Mouse (Mus musculus): ENCODE measurements at regions not wholly inside any gene's neighbourhood (a gene's known extent, or its start where the extent isn't known, plus 50 kb on each side); places are given as distances from the start of the nearest gene placed in this dataset.

GRCm38 (mm10) chr7:129819651-129820050 is 228.0 kb downstream of the Wdr11 start:
- Histone ChIP-seq H3K27me3 (replicated peaks; ENCODE audit: control insufficient read depth, insufficient read depth, low read length) (no peaks in the 10 kb centered on the region), H3K36me3 (ENCODE audit: control insufficient read depth, insufficient read depth) (no peaks in the 10 kb centered on the region), H3K4me2 (ENCODE audit: low read length) (no peak overlapping the region), H3K27ac (ENCODE audit: low read length) (no peak overlapping the region), H3K9ac (replicated peaks; ENCODE audit: low read depth, low read length) (no peak overlapping the region), H3K4me1 (replicated peaks; ENCODE audit: control insufficient read depth, insufficient read depth, low read length) (no peaks in the 10 kb centered on the region), H3K4me3 (replicated peaks; ENCODE audit: low read length) (no peak overlapping the region), H3K9me3 (ENCODE audit: control insufficient read depth, low read length) (no peaks in the 10 kb centered on the region)
- WGBS = 63% methylated on average over 5 of the region's 5 CpGs
- no peak for ATAC-seq

GRCm38 (mm10) chr7:129828970-129829369 is 237.3 kb downstream of the Wdr11 start:
- Histone ChIP-seq H3K27me3 (replicated peaks; ENCODE audit: control insufficient read depth, insufficient read depth, low read length) (no peaks in the 10 kb centered on the region), H3K36me3 (ENCODE audit: control insufficient read depth, insufficient read depth) (no peaks in the 10 kb centered on the region), H3K4me2 (ENCODE audit: low read length) (no peak overlapping the region), H3K4me1 (replicated peaks; ENCODE audit: control insufficient read depth, insufficient read depth, low read length) (no peaks in the 10 kb centered on the region), H3K27ac (ENCODE audit: low read length) (no peak overlapping the region), H3K9me3 (ENCODE audit: control insufficient read depth, low read length) (no peaks in the 10 kb centered on the region), H3K4me3 (replicated peaks; ENCODE audit: low read length) (no peak overlapping the region), H3K9ac (replicated peaks; ENCODE audit: low read depth, low read length) (no peak overlapping the region)
- no peak for ATAC-seq
- WGBS = 92% methylated on average over 1 of the region's 1 CpGs

- Histone ChIP-seq H3K27me3 (replicated peaks; ENCODE audit: control insufficient read depth, insufficient read depth, low read length) (no peaks in the 10 kb centered on the region), H3K27ac (ENCODE audit: low read length) (no peak overlapping the region), H3K4me3 (replicated peaks; ENCODE audit: low read length) (no peak overlapping the region), H3K9ac (replicated peaks; ENCODE audit: low read depth, low read length) (no peak overlapping the region), H3K4me2 (ENCODE audit: low read length) (no peak overlapping the region), H3K36me3 (ENCODE audit: control insufficient read depth, insufficient read depth) (no peaks in the 10 kb centered on the region), H3K4me1 (replicated peaks; ENCODE audit: control insufficient read depth, insufficient read depth, low read length) (no peaks in the 10 kb centered on the region), H3K9me3 (ENCODE audit: control insufficient read depth, low read length) (no peaks in the 10 kb centered on the region)
- no peak for ATAC-seq
- 87% methylated on average over 8 of the region's 8 CpGs for WGBS
Measured at GRCm38 (mm10) chr7:129832830-129833229, 241.2 kb downstream of the Wdr11 start.

GRCm38 (mm10) chr7:129842303-129843122 is 250.8 kb downstream of the Wdr11 start:
- 13% methylated on average over 10 of the region's 10 CpGs for WGBS
- H3K9me3 ChIP-seq (ENCODE audit: control insufficient read depth, low read length) = no peaks in the 10 kb centered on the region
- H3K27me3 ChIP-seq (replicated peaks; ENCODE audit: control insufficient read depth, insufficient read depth, low read length) = peaks cover 4% of the 10 kb centered on the region; the same call in 1 of the 2 replicates
- no peak overlapping the region for H3K4me3 ChIP-seq (replicated peaks; ENCODE audit: low read length)
- H3K27ac ChIP-seq (ENCODE audit: low read length) = peak overlapping the region; percentile 25; the same call in 1 of the 2 replicates
- no peaks in the 10 kb centered on the region for H3K36me3 ChIP-seq (ENCODE audit: control insufficient read depth, insufficient read depth)
- ATAC-seq = peak; percentile 97
- no peak overlapping the region for H3K4me2 ChIP-seq (ENCODE audit: low read length)
- no peak overlapping the region for H3K9ac ChIP-seq (replicated peaks; ENCODE audit: low read depth, low read length)
- peaks cover 7% of the 10 kb centered on the region; the same call in 1 of the 2 replicates for H3K4me1 ChIP-seq (replicated peaks; ENCODE audit: control insufficient read depth, insufficient read depth, low read length)

GRCm38 (mm10) chr7:129847136-129847535 is 255.5 kb downstream of the Wdr11 start:
- Histone ChIP-seq H3K36me3 (ENCODE audit: control insufficient read depth, insufficient read depth) (no peaks in the 10 kb centered on the region), H3K9me3 (ENCODE audit: control insufficient read depth, low read length) (no peaks in the 10 kb centered on the region), H3K4me3 (replicated peaks; ENCODE audit: low read length) (no peak overlapping the region), H3K4me2 (ENCODE audit: low read length) (no peak overlapping the region), H3K4me1 (replicated peaks; ENCODE audit: control insufficient read depth, insufficient read depth, low read length) (peaks cover 7% of the 10 kb centered on the region; the same call in 1 of the 2 replicates), H3K27ac (ENCODE audit: low read length) (no peak overlapping the region), H3K27me3 (replicated peaks; ENCODE audit: control insufficient read depth, insufficient read depth, low read length) (peaks cover 4% of the 10 kb centered on the region; the same call in 1 of the 2 replicates), H3K9ac (replicated peaks; ENCODE audit: low read depth, low read length) (no peak overlapping the region)
- WGBS = 67% methylated on average over 5 of the region's 5 CpGs
- no peak for ATAC-seq

- WGBS = 40% methylated on average over 7 of the region's 7 CpGs
- H3K4me3 ChIP-seq (replicated peaks; ENCODE audit: low read length) = no peak overlapping the region
- H3K27ac ChIP-seq (ENCODE audit: low read length) = no peak overlapping the region
- no peaks in the 10 kb centered on the region for H3K36me3 ChIP-seq (ENCODE audit: control insufficient read depth, insufficient read depth)
- no peaks in the 10 kb centered on the region for H3K4me1 ChIP-seq (replicated peaks; ENCODE audit: control insufficient read depth, insufficient read depth, low read length)
- H3K9ac ChIP-seq (replicated peaks; ENCODE audit: low read depth, low read length) = no peak overlapping the region
- H3K27me3 ChIP-seq (replicated peaks; ENCODE audit: control insufficient read depth, insufficient read depth, low read length) = no peaks in the 10 kb centered on the region
- no peak for ATAC-seq
- no peak overlapping the region for H3K4me2 ChIP-seq (ENCODE audit: low read length)
- no peaks in the 10 kb centered on the region for H3K9me3 ChIP-seq (ENCODE audit: control insufficient read depth, low read length)
Measured at GRCm38 (mm10) chr7:129853596-129853995, 261.9 kb downstream of the Wdr11 start.

GRCm38 (mm10) chr7:129854942-129855341 is 263.3 kb downstream of the Wdr11 start:
- 76% methylated on average over 2 of the region's 2 CpGs for WGBS
- no peaks in the 10 kb centered on the region for H3K4me1 ChIP-seq (replicated peaks; ENCODE audit: control insufficient read depth, insufficient read depth, low read length)
- no peak overlapping the region for H3K27ac ChIP-seq (ENCODE audit: low read length)

GRCm38 (mm10) chr7:129862966-129863365 is 271.3 kb downstream of the Wdr11 start:
- H3K36me3 ChIP-seq (ENCODE audit: control insufficient read depth, insufficient read depth) = no peaks in the 10 kb centered on the region
- H3K9ac ChIP-seq (replicated peaks; ENCODE audit: low read depth, low read length) = no peak overlapping the region
- no peak overlapping the region for H3K4me2 ChIP-seq (ENCODE audit: low read length)
- H3K27me3 ChIP-seq (replicated peaks; ENCODE audit: control insufficient read depth, insufficient read depth, low read length) = no peaks in the 10 kb centered on the region
- no peaks in the 10 kb centered on the region for H3K4me1 ChIP-seq (replicated peaks; ENCODE audit: control insufficient read depth, insufficient read depth, low read length)
- no peak overlapping the region for H3K4me3 ChIP-seq (replicated peaks; ENCODE audit: low read length)
- no peaks in the 10 kb centered on the region for H3K9me3 ChIP-seq (ENCODE audit: control insufficient read depth, low read length)
- WGBS = 54% methylated on average over 1 of the region's 1 CpGs
- no peak for ATAC-seq
- no peak overlapping the region for H3K27ac ChIP-seq (ENCODE audit: low read length)

More at GRCm38 (mm10) chr7:129854942-129855341, 263.3 kb downstream of the Wdr11 start:
- H3K9ac ChIP-seq (replicated peaks; ENCODE audit: low read depth, low read length) = no peak overlapping the region
- no peaks in the 10 kb centered on the region for H3K27me3 ChIP-seq (replicated peaks; ENCODE audit: control insufficient read depth, insufficient read depth, low read length)
- H3K4me2 ChIP-seq (ENCODE audit: low read length) = no peak overlapping the region
- no peak overlapping the region for H3K4me3 ChIP-seq (replicated peaks; ENCODE audit: low read length)
- ATAC-seq = no peak
- H3K36me3 ChIP-seq (ENCODE audit: control insufficient read depth, insufficient read depth) = no peaks in the 10 kb centered on the region
- H3K9me3 ChIP-seq (ENCODE audit: control insufficient read depth, low read length) = no peaks in the 10 kb centered on the region

GRCm38 (mm10) chr7:129865536-129865935 is 273.9 kb downstream of the Wdr11 start:
- no peak overlapping the region for H3K27ac ChIP-seq (ENCODE audit: low read length)
- H3K9ac ChIP-seq (replicated peaks; ENCODE audit: low read depth, low read length) = no peak overlapping the region
- WGBS = 83% methylated on average over 3 of the region's 3 CpGs
- H3K4me3 ChIP-seq (replicated peaks; ENCODE audit: low read length) = no peak overlapping the region
- H3K27me3 ChIP-seq (replicated peaks; ENCODE audit: control insufficient read depth, insufficient read depth, low read length) = no peaks in the 10 kb centered on the region
- no peak for ATAC-seq
- no peaks in the 10 kb centered on the region for H3K4me1 ChIP-seq (replicated peaks; ENCODE audit: control insufficient read depth, insufficient read depth, low read length)
- H3K36me3 ChIP-seq (ENCODE audit: control insufficient read depth, insufficient read depth) = no peaks in the 10 kb centered on the region
- no peak overlapping the region for H3K4me2 ChIP-seq (ENCODE audit: low read length)
- H3K9me3 ChIP-seq (ENCODE audit: control insufficient read depth, low read length) = no peaks in the 10 kb centered on the region
